Mouse (Mus musculus) liver, postnatal 0 days (tissue): ENCODE measurements around the gene Wdr19.

Source experiments
- CTCF ChIP-seq: sonication (generic); IDR thresholded peaks from 2 replicates; pipeline ENCODE4 v1.5.1; 2016; ENCODE audit warnings: antibody characterized with exemption, low read depth
- EP300 ChIP-seq: IDR thresholded peaks from 2 replicates; pipeline ENCODE4 v1.6.1; 2016; ENCODE audit warnings: antibody characterized with exemption, low read depth, mild to moderate bottlenecking

DNA sequence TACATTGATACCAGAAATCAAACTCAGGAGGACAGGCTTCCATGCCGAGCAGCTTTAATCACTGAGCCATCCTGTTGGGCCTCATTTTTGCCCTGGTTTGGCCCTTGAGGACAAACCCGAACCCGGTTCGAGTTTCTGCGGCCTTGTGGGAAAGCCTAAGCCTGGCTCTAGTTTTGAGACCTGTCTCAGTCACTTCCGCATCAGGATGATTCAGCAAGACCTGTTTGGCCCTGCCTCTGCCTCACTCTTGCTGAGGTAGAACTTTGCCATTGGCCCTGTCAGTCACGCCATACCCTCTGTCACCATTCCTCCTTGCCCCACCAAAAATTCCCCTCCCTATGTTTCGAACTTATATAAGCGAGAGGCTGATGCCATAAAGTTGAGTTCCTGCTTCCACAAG, 100.6 kb downstream of the Wdr19 start:
- no peak for TF ChIP-seq CTCF
- no peak for TF ChIP-seq EP300
